Mouse (Mus musculus) olfactory bulb, adult 2 months (tissue): ENCODE results near the gene Abraxas2. TPM values are rescaled to one million over a fixed set of nuclear protein-coding genes. Genes with fewer than 3 reads are reported as not detected.

Experiments used
- H3K27ac ChIP-seq: fragments of 200-500 bp; 2 replicates; pipeline ENCODE4 v1.5.1; 2012; ENCODE audit warnings: low read depth, low read length; ENCODE audit not compliant: insufficient read depth
- H3K4me1 ChIP-seq: fragments of 200-500 bp; 2 replicates; pipeline ENCODE4 v1.6.1; 2012; ENCODE audit warnings: low read length; ENCODE audit not compliant: control insufficient read depth, insufficient read depth
- H3K4me3 ChIP-seq: fragments of 200-500 bp; 2 replicates; pipeline ENCODE4 v1.5.1; 2012; ENCODE audit warnings: mild to moderate bottlenecking, low read depth, low read length, moderate library complexity; ENCODE audit not compliant: insufficient read depth
- CTCF ChIP-seq: fragments of 200-500 bp; IDR thresholded peaks from 2 replicates; pipeline ENCODE4 v1.5.1; 2012; ENCODE audit warnings: low read depth, mild to moderate bottlenecking, low read length, moderate library complexity; ENCODE audit not compliant: insufficient read depth
- POLR2A ChIP-seq: fragments of 200-500 bp; IDR thresholded peaks from 2 replicates; pipeline ENCODE4 v1.6.1; 2012; ENCODE audit warnings: mild to moderate bottlenecking, low read depth, low read length, moderate library complexity; ENCODE audit not compliant: insufficient read depth
- WGBS: fragments of 180-500 bp; shearing (Covaris S2); methylation state at CpG from one replicate; pipeline ENCODE4 v1.1.7; 2018; 5-methylcytosine and 5-hydroxymethylcytosine counted together
- polyA plus RNA-seq: library from polyadenylated mRNA; stranded (reverse); fragments of >200 nt; gene quantifications from 2 replicates; pipeline ENCODE4 v1.2.4, GENCODE M21; 2012; ENCODE audit warnings: low replicate concordance; ENCODE audit not compliant: missing spikeins, insufficient read depth, insufficient read length

Abraxas2 gene
- polyA plus RNA-seq, 1 experiment: not detected

GRCm38 (mm10) chr7:132891561-132892310 is 32.7 kb downstream of the Abraxas2 start:
- TF ChIP-seq POLR2A (no peak), CTCF (no peak)

GRCm38 (mm10) chr7:132892311-132892661 is 33.3 kb downstream of the Abraxas2 start:
- H3K27ac ChIP-seq: no peak overlapping the region
- no peak overlapping the region for H3K4me3 ChIP-seq
- H3K4me1 ChIP-seq: no peaks in the 10 kb centered on the region
- TF ChIP-seq CTCF: no peak
- TF ChIP-seq POLR2A: no peak
- 68% methylated on average over 4 of the region's 4 CpGs for WGBS

More at GRCm38 (mm10) chr7:132891561-132892310, 32.7 kb downstream of the Abraxas2 start:
- 88% methylated on average over 5 of the region's 5 CpGs for WGBS
- Histone ChIP-seq H3K27ac (no peak overlapping the region), H3K4me1 (no peaks in the 10 kb centered on the region), H3K4me3 (no peak overlapping the region)

GRCm38 (mm10) chr7:132892806-132893205 is 33.8 kb downstream of the Abraxas2 start:
- no peak overlapping the region for H3K27ac ChIP-seq
- TF ChIP-seq CTCF (no peak), POLR2A (no peak)
- H3K4me1 ChIP-seq: no peaks in the 10 kb centered on the region
- no peak overlapping the region for H3K4me3 ChIP-seq
- 90% methylated on average over 7 of the region's 7 CpGs for WGBS

GRCm38 (mm10) chr7:132893336-132893735 is 34.3 kb downstream of the Abraxas2 start:
- H3K4me1 ChIP-seq: no peaks in the 10 kb centered on the region
- TF ChIP-seq POLR2A (no peak), CTCF (no peak)
- WGBS: 74% methylated on average over 1 of the region's 1 CpGs
- H3K27ac ChIP-seq: no peak overlapping the region
- H3K4me3 ChIP-seq: no peak overlapping the region

GRCm38 (mm10) chr7:132894841-132895555 is 36.0 kb downstream of the Abraxas2 start:
- 63% methylated on average over 7 of the region's 7 CpGs for WGBS

GRCm38 (mm10) chr7:132896206-132896815 is 37.3 kb downstream of the Abraxas2 start:
- Histone ChIP-seq H3K4me3 (no peak overlapping the region), H3K27ac (no peak overlapping the region), H3K4me1 (no peaks in the 10 kb centered on the region)
- no peak for TF ChIP-seq POLR2A
- TF ChIP-seq CTCF: no peak
- 85% methylated on average over 9 of the region's 9 CpGs for WGBS

More at GRCm38 (mm10) chr7:132894841-132895555, 36.0 kb downstream of the Abraxas2 start:
- TF ChIP-seq POLR2A (no peak), CTCF (no peak)
- H3K27ac ChIP-seq: no peak overlapping the region
- no peaks in the 10 kb centered on the region for H3K4me1 ChIP-seq
- H3K4me3 ChIP-seq: no peak overlapping the region

- H3K4me1 ChIP-seq: no peaks in the 10 kb centered on the region
- no peak overlapping the region for H3K4me3 ChIP-seq
- no peak for TF ChIP-seq POLR2A
- TF ChIP-seq CTCF: no peak
- no peak overlapping the region for H3K27ac ChIP-seq
- WGBS: 89% methylated on average over 10 of the region's 10 CpGs
Observed at GRCm38 (mm10) chr7:132897258-132897657, 38.2 kb downstream of the Abraxas2 start.

GRCm38 (mm10) chr7:132898234-132898633 is 39.2 kb downstream of the Abraxas2 start:
- Histone ChIP-seq H3K4me3 (no peak overlapping the region), H3K27ac (no peak overlapping the region), H3K4me1 (no peaks in the 10 kb centered on the region)
- TF ChIP-seq POLR2A (no peak), CTCF (no peak)
- 91% methylated on average over 2 of the region's 2 CpGs for WGBS
